Mouse (Mus musculus) megakaryocyte, embryonic 14.5 days (primary cell): ENCODE data around the gene Bhlhe41. TPM values are rescaled to one million over a fixed set of nuclear protein-coding genes. Genes with fewer than 3 reads are reported as not detected.

Experiments
- H3K27me3 ChIP-seq: replicated peaks from 2 replicates; pipeline ENCODE3; 2012; ENCODE audit warnings: inconsistent platforms
- H3K36me3 ChIP-seq: replicated peaks from 2 replicates; pipeline ENCODE3; 2012; ENCODE audit warnings: low read length, inconsistent platforms, mixed read lengths
- H3K4me1 ChIP-seq: 2 replicates; pipeline ENCODE4 v1.6.1; 2012; ENCODE audit warnings: inconsistent platforms
- H3K4me3 ChIP-seq: replicated peaks from 2 replicates; pipeline ENCODE3; 2012; ENCODE audit warnings: moderate library complexity, mild to moderate bottlenecking, inconsistent platforms
- H3K9me3 ChIP-seq: 2 replicates; pipeline ENCODE4 v1.6.1; 2012; ENCODE audit warnings: inconsistent platforms
- FLI1 ChIP-seq: IDR thresholded peaks from 2 replicates; pipeline ENCODE4 v1.6.1; 2012; ENCODE audit warnings: low read length, inconsistent platforms, mixed read lengths
- GATA1 ChIP-seq: IDR thresholded peaks from 3 replicates; pipeline ENCODE4 v1.6.1; 2012; ENCODE audit warnings: mixed read lengths, low read length, inconsistent platforms, borderline replicate concordance
- polyA plus RNA-seq: library from polyadenylated mRNA; stranded (reverse); fragments of >175 nt; gene quantifications from 2 replicates; pipeline ENCODE4 v1.2.3, GENCODE M21; 2012; ENCODE audit warnings: low replicate concordance; ENCODE audit not compliant: insufficient read depth

Gene Bhlhe41
- polyA plus RNA-seq, 1 experiment: 4.1 TPM

DNA sequence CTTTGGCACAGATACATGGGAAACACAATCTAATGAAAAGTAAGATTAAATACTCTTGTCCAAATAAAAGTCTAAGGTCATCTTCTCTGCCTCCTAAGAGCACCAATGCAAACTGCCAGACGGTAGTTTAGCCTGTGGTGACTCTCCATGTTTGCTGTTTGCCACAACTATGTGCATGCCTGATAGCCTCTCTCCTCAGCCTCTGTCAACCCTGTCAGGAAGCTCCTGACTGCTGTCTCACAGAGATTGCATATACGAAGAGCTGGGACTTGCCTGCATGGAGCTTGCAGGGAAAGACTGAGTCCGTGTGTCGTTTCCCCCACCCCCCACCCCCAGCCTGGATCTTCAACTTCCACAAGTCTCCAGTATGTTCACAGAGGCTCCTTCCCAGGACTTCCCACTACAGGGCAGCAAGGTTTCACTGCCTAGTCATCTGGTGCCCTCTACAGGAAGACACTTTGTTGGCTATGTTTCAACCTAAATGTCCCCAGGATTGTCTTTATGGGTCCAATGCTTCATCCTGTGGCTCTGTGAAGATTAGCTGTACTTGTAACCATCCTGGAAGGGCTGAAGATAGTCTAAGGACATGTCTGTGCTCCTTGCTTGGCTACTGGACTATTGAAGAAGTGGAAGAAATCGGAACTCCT, 41.6 kb downstream of the Bhlhe41 start:
- peaks cover 5% of the 10 kb centered on the region; the same call in 1 of the 2 replicates for H3K9me3 ChIP-seq
- no peaks in the 10 kb centered on the region for H3K36me3 ChIP-seq
- peaks cover 3% of the 10 kb centered on the region for H3K27me3 ChIP-seq
- H3K4me3 ChIP-seq: peak overlapping the region; percentile 66
- H3K4me1 ChIP-seq: peaks cover 42% of the 10 kb centered on the region
- TF ChIP-seq GATA1 (no peak; the same call in 2 of the 3 replicates), FLI1 (no peak)

DNA sequence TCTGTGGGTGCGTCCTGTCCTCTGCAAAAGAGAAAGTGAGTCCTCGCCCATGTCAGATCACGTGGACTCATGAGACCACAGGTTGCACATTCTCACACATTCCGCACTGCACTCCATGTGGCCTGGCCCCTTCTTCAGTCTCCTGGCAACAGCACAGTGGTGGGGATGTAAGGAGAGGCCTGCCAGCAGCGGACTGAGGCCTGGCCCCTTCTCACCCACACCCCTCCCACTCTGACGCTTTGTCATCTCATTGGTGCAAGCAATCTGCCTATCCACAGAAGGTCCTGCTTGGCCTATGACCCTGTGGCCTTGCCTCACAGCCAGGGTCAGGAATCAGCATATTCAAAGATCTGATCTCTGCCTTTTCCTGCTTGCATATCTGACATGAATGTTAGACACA, 42.3 kb downstream of the Bhlhe41 start:
- no peaks in the 10 kb centered on the region for H3K36me3 ChIP-seq
- H3K27me3 ChIP-seq: peaks cover under 1% of the 10 kb centered on the region
- H3K4me3 ChIP-seq: peak overlapping the region; percentile 76
- no peak for TF ChIP-seq FLI1
- peaks cover 5% of the 10 kb centered on the region; the same call in 1 of the 2 replicates for H3K9me3 ChIP-seq
- peaks cover 39% of the 10 kb centered on the region for H3K4me1 ChIP-seq

DNA sequence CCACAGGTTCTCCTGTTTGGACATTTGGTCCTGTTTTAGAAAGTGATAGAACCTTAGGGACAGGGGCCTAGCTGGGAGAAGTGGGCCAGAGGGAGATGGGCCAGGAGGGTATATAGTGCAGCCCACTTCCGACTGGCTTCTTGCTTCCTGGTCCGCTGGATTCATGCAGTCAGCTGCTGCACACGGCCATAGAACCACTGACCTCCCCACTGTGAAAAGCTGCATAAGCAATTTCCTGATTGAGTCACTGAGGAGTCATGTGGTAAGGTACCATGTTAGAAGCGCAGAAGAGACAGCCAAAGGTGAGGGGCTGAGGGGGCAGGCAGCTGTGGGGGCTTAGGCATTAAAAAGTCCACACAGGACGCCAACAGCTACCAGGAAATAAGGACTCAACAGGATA, 43.1 kb downstream of the Bhlhe41 start:
- H3K9me3 ChIP-seq: peaks cover 5% of the 10 kb centered on the region; the same call in 1 of the 2 replicates
- H3K4me1 ChIP-seq: peaks cover 38% of the 10 kb centered on the region
- H3K36me3 ChIP-seq: no peaks in the 10 kb centered on the region
- TF ChIP-seq FLI1 (no peak), GATA1 (no peak)
- no peaks in the 10 kb centered on the region for H3K27me3 ChIP-seq
- H3K4me3 ChIP-seq: no peak overlapping the region

DNA sequence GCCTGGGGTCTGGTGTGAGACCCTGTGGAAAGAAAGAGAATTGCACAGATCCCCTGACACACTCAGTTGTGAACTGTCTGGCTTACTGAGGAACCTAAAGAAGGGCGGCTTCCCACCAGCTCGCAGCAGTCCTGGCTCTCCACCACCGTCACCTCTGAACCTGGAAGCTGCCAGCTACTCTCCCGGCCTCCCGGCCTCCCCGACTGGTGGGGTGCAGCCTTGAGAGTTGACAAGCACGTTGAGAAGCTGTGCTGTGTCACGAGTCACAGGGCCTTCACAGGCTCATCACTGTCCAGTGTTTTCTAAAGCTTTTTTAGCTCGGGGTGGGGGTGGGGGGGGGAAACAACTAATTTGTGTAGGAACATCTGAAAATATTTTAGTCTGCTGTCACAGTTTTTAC, 46.2 kb downstream of the Bhlhe41 start:
- Histone ChIP-seq H3K9me3 (no peaks in the 10 kb centered on the region), H3K4me1 (peaks cover 44% of the 10 kb centered on the region)
- TF ChIP-seq FLI1 (no peak), GATA1 (no peak)

DNA sequence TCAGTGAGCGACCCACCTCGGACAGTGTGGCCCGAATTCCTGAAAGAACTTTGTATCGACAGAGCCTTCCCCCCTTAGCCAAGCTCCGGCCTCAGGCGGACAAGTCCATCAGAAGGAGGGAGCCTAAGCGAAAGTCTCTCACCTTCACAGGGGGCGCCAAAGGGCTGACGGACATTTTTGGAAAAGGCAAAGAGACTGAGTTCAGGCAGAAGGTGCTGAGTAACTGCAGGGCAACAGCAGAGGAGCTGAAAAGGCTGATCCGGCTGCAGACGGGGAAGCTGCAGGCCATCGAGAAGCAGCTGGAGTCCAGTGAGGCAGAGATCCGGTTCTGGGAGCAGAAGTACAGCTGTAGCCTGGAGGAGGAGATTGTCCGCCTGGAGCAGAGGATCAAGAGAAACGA, 50.2 kb downstream of the Bhlhe41 start:
- no peaks in the 10 kb centered on the region for H3K9me3 ChIP-seq
- no peaks in the 10 kb centered on the region for H3K36me3 ChIP-seq
- peaks cover 9% of the 10 kb centered on the region for H3K27me3 ChIP-seq
- peaks cover 20% of the 10 kb centered on the region for H3K4me1 ChIP-seq
- TF ChIP-seq GATA1: no peak
- no peak for TF ChIP-seq FLI1
- no peak overlapping the region for H3K4me3 ChIP-seq

More for the DNA sequence above, 46.2 kb downstream of the Bhlhe41 start:
- H3K27me3 ChIP-seq: peaks cover 5% of the 10 kb centered on the region
- no peaks in the 10 kb centered on the region for H3K36me3 ChIP-seq
- H3K4me3 ChIP-seq: no peak overlapping the region

DNA sequence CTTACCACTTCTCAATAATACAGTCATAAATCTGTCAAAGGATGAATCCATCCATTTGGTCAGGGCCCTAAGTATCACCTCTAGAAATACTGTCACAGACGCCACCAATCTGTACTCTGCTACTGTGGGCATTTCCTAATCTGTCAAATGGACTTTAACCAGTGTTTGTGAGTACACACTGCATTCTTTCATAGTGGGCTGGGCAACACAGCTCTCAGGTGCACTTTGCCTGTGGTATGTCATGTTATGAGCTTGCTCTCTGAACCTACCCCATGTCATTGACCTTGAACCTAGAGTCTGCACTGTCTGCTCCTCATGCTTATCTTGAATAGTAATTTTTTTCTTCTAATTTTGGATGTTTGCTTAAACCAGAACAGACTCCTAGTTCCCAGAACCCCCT, 54.2 kb downstream of the Bhlhe41 start:
- Histone ChIP-seq H3K27me3 (peaks cover 20% of the 10 kb centered on the region), H3K9me3 (no peaks in the 10 kb centered on the region), H3K36me3 (no peaks in the 10 kb centered on the region), H3K4me3 (no peak overlapping the region), H3K4me1 (peaks cover 9% of the 10 kb centered on the region; the same call in 1 of the 2 replicates)
- no peak for TF ChIP-seq FLI1
- no peak for TF ChIP-seq GATA1

DNA sequence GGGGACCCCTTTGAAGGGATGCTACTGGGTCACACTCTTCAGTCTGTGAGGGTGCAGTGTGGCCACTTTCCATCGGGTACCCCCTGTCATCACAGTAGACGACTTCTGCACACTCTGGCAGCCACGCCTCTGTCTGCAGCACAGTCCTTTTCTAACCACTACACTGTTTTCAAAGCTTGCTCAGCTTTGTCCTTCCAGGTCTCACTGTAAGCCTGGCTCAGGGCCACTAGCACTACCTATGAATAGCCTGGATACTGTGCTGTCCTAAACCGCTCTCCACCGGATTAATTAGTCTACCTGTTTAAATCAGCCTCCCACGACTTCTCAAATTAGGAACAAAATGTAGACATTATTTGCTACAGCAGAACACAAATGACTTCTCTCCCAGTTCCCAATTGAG, 55.3 kb downstream of the Bhlhe41 start:
- Histone ChIP-seq H3K4me1 (peaks cover 3% of the 10 kb centered on the region; the same call in 1 of the 2 replicates), H3K27me3 (peaks cover 22% of the 10 kb centered on the region), H3K9me3 (no peaks in the 10 kb centered on the region), H3K4me3 (no peak overlapping the region), H3K36me3 (no peaks in the 10 kb centered on the region)
- TF ChIP-seq FLI1: no peak
- TF ChIP-seq GATA1: no peak

DNA sequence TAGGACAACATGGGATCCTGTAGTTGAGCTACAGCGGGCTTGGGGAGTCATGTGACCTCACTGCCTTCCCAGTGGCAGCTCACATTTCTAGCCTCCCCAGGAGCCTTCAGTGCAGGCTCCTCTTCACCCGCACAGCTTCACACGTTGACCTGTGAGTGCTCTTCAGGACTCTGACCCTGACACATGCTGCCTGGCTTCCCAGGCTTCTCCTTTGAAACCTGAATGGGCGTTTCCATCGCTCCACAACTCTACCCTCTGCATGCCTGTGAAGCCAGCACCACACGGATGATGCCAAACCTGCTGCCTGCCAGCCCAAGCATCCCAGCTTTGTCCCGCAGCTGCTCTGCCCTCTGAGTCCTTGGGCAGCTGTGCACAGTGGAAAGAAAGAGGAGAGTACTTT, 55.8 kb downstream of the Bhlhe41 start:
- Histone ChIP-seq H3K9me3 (no peaks in the 10 kb centered on the region), H3K27me3 (peaks cover 22% of the 10 kb centered on the region), H3K36me3 (no peaks in the 10 kb centered on the region), H3K4me1 (no peaks in the 10 kb centered on the region), H3K4me3 (no peak overlapping the region)
- no peak for TF ChIP-seq FLI1
- TF ChIP-seq GATA1: no peak

Other genes starting within 250 kb of the Bhlhe41 start
- gene Tuba3b, start 249.8 kb downstream of the Bhlhe41 start, polyA plus RNA-seq: not detected in 2 replicates
- gene Rassf8, start 118.8 kb downstream of the Bhlhe41 start, polyA plus RNA-seq: 0.77 TPM in 1 of 2 replicates, not detected in the other
- gene Sspn, start 66.1 kb upstream of the Bhlhe41 start, polyA plus RNA-seq: not detected in 2 replicates